Mouse (Mus musculus) erythroblast, embryonic 14.5 days (primary cell): ENCODE results near the gene Hist1h3d. TPM values are rescaled to one million over a fixed set of nuclear protein-coding genes. Genes with fewer than 3 reads are reported as not detected.
"Not testable (repeated sequence)": the region's sequence is repeated elsewhere in the genome, so short reads cannot be mapped to it uniquely, and the experiment has no call there.

ENCODE experiments used
- H3K27me3 ChIP-seq: 2 replicates; pipeline ENCODE4 v1.6.1; 2012; ENCODE audit warnings: inconsistent platforms; ENCODE audit not compliant: control insufficient read depth
- H3K36me3 ChIP-seq: 2 replicates; pipeline ENCODE4 v1.6.1; 2012; ENCODE audit warnings: mild to moderate bottlenecking, inconsistent platforms; ENCODE audit not compliant: control insufficient read depth
- H3K4me1 ChIP-seq: 2 replicates; pipeline ENCODE4 v1.6.1; 2012; ENCODE audit warnings: inconsistent platforms; ENCODE audit not compliant: control insufficient read depth
- H3K4me3 ChIP-seq: replicated peaks from 2 replicates; pipeline ENCODE3; 2012; ENCODE audit warnings: moderate library complexity, mild to moderate bottlenecking, inconsistent platforms
- H3K9me3 ChIP-seq: 2 replicates; pipeline ENCODE4 v1.6.1; 2012; ENCODE audit warnings: low read length, inconsistent platforms, mixed read lengths; ENCODE audit not compliant: control insufficient read depth
- GATA1 ChIP-seq: IDR thresholded peaks from 2 replicates; pipeline ENCODE4 v1.6.1; 2012; ENCODE audit warnings: low read length, inconsistent platforms, mixed read lengths
- TAL1 ChIP-seq: IDR thresholded peaks from 3 replicates; pipeline ENCODE4 v1.6.1; 2012; ENCODE audit warnings: low read length, inconsistent platforms, mixed read lengths
- polyA plus RNA-seq: library from polyadenylated mRNA; stranded (reverse); fragments of >175 nt; gene quantifications from 2 replicates; pipeline ENCODE4 v1.2.3, GENCODE M21; 2012

Hist1h3d gene
- polyA plus RNA-seq, 1 experiment = 4.7 TPM

- TF ChIP-seq GATA1 (no peak), TAL1 (no peak)
- peaks cover 46% of the 10 kb centered on the region for H3K4me1 ChIP-seq
- no peaks in the 10 kb centered on the region for H3K9me3 ChIP-seq
- H3K4me3 ChIP-seq = peak within 1 kb of the TSS; percentile 81
- H3K36me3 ChIP-seq = peaks cover 10% of the 10 kb centered on the region
- no peaks in the 10 kb centered on the region for H3K27me3 ChIP-seq
Measured at GRCm38 (mm10) chr13:23543965-23544786, 31.4 kb upstream of the Hist1h3d start, which contains the start of gene Hist1h3f. Gene Hist1h3f (plus strand): TSS chr13:23544052.

GRCm38 (mm10) chr13:23544787-23545120 is 30.8 kb upstream of the Hist1h3d start:
- H3K9me3 ChIP-seq, H3K36me3 ChIP-seq, H3K27me3 ChIP-seq: not testable (repeated sequence)
- peaks cover 51% of the 10 kb centered on the region for H3K4me1 ChIP-seq
- H3K4me3 ChIP-seq = peak overlapping the region; percentile 57

GRCm38 (mm10) chr13:23546694-23547093 is 28.9 kb upstream of the Hist1h3d start:
- H3K4me1 ChIP-seq = peaks cover 53% of the 10 kb centered on the region
- TF ChIP-seq GATA1 (peak; percentile 67), TAL1 (no peak)
- H3K36me3 ChIP-seq = no peaks in the 10 kb centered on the region
- peak overlapping the region; percentile 58 for H3K4me3 ChIP-seq
- H3K27me3 ChIP-seq = no peaks in the 10 kb centered on the region
- H3K9me3 ChIP-seq = no peaks in the 10 kb centered on the region

- peaks cover 82% of the 10 kb centered on the region for H3K4me1 ChIP-seq
- H3K27me3 ChIP-seq = no peaks in the 10 kb centered on the region
Measured at GRCm38 (mm10) chr13:23550761-23551145, 24.8 kb upstream of the Hist1h3d start.

GRCm38 (mm10) chr13:23551146-23551834 is 24.3 kb upstream of the Hist1h3d start, which contains the start of gene Hist1h4f:
Gene Hist1h4f (minus strand): TSS chr13:23551648.
- H3K9me3 ChIP-seq, H3K27me3 ChIP-seq, H3K36me3 ChIP-seq: not testable (repeated sequence)
- Histone ChIP-seq H3K4me1 (peaks cover 79% of the 10 kb centered on the region), H3K4me3 (peak within 1 kb of the TSS; percentile 68)

More at GRCm38 (mm10) chr13:23550761-23551145, 24.8 kb upstream of the Hist1h3d start:
- Histone ChIP-seq H3K36me3 (no peaks in the 10 kb centered on the region; the same call in 1 of the 2 replicates), H3K9me3 (no peaks in the 10 kb centered on the region), H3K4me3 (peak overlapping the region; percentile 68)
- no peak for TF ChIP-seq GATA1
- no peak for TF ChIP-seq TAL1

GRCm38 (mm10) chr13:23551931-23552914 is 23.3 kb upstream of the Hist1h3d start:
- H3K4me3 ChIP-seq = peak overlapping the region; percentile 68
- H3K27me3 ChIP-seq = no peaks in the 10 kb centered on the region
- H3K9me3 ChIP-seq = no peaks in the 10 kb centered on the region
- H3K36me3 ChIP-seq = no peaks in the 10 kb centered on the region; the same call in 1 of the 2 replicates
- peaks cover 80% of the 10 kb centered on the region for H3K4me1 ChIP-seq
- TF ChIP-seq GATA1 = no peak
- TF ChIP-seq TAL1 = no peak

GRCm38 (mm10) chr13:23552962-23553361 is 22.6 kb upstream of the Hist1h3d start, which contains the start of gene Hist1h1d:
Gene Hist1h1d (plus strand): TSS chr13:23553262.
- H3K9me3 ChIP-seq = no peaks in the 10 kb centered on the region
- no peaks in the 10 kb centered on the region; the same call in 1 of the 2 replicates for H3K36me3 ChIP-seq
- peaks cover 77% of the 10 kb centered on the region for H3K4me1 ChIP-seq
- no peaks in the 10 kb centered on the region for H3K27me3 ChIP-seq
- TF ChIP-seq GATA1 (no peak), TAL1 (no peak)
- peak within 1 kb of the TSS; percentile 80 for H3K4me3 ChIP-seq

GRCm38 (mm10) chr13:23554393-23554792 is 21.2 kb upstream of the Hist1h3d start:
- H3K4me1 ChIP-seq = peaks cover 76% of the 10 kb centered on the region
- no peak for TF ChIP-seq GATA1
- no peak for TF ChIP-seq TAL1
- no peaks in the 10 kb centered on the region; the same call in 1 of the 2 replicates for H3K36me3 ChIP-seq
- peak overlapping the region; percentile 80 for H3K4me3 ChIP-seq
- no peaks in the 10 kb centered on the region for H3K27me3 ChIP-seq
- H3K9me3 ChIP-seq = no peaks in the 10 kb centered on the region
